Mouse (Mus musculus) megakaryocyte, embryonic 14.5 days (primary cell): ENCODE measurements around the gene Tacc2. TPM values are rescaled to one million over a fixed set of nuclear protein-coding genes. Genes with fewer than 3 reads are reported as not detected.
A peak's percentile ranks its signal among the peaks of the same experiment; 100 is the strongest.
"Not testable (repeated sequence)": the region's sequence is repeated elsewhere in the genome, so short reads cannot be mapped to it uniquely, and the experiment has no call there.

Experiments used
- H3K27me3 ChIP-seq: replicated peaks from 2 replicates; pipeline ENCODE3; 2012; ENCODE audit warnings: inconsistent platforms
- H3K36me3 ChIP-seq: replicated peaks from 2 replicates; pipeline ENCODE3; 2012; ENCODE audit warnings: low read length, inconsistent platforms, mixed read lengths
- H3K4me1 ChIP-seq: 2 replicates; pipeline ENCODE4 v1.6.1; 2012; ENCODE audit warnings: inconsistent platforms
- H3K4me3 ChIP-seq: replicated peaks from 2 replicates; pipeline ENCODE3; 2012; ENCODE audit warnings: moderate library complexity, mild to moderate bottlenecking, inconsistent platforms
- H3K9me3 ChIP-seq: 2 replicates; pipeline ENCODE4 v1.6.1; 2012; ENCODE audit warnings: inconsistent platforms
- FLI1 ChIP-seq: IDR thresholded peaks from 2 replicates; pipeline ENCODE4 v1.6.1; 2012; ENCODE audit warnings: low read length, inconsistent platforms, mixed read lengths
- GATA1 ChIP-seq: IDR thresholded peaks from 3 replicates; pipeline ENCODE4 v1.6.1; 2012; ENCODE audit warnings: mixed read lengths, low read length, inconsistent platforms, borderline replicate concordance
- polyA plus RNA-seq: library from polyadenylated mRNA; stranded (reverse); fragments of >175 nt; gene quantifications from 2 replicates; pipeline ENCODE4 v1.2.3, GENCODE M21; 2012; ENCODE audit warnings: low replicate concordance; ENCODE audit not compliant: insufficient read depth

The Tacc2 gene
- 3.2 and 7.6 TPM in 2 replicates for polyA plus RNA-seq

GRCm38 (mm10) chr7:130577388-130578003, at the start of gene Tacc2:
Gene Tacc2, plus strand, starts transcription at chr7:130577438.
- Histone ChIP-seq H3K9me3 (peaks cover 7% of the 10 kb centered on the region), H3K27me3 (peaks cover 27% of the 10 kb centered on the region), H3K36me3 (no peaks in the 10 kb centered on the region), H3K4me3 (peak within 1 kb of the TSS; percentile 71), H3K4me1 (peaks cover 12% of the 10 kb centered on the region)
- TF ChIP-seq FLI1 (no peak), GATA1 (no peak)

- H3K4me1 ChIP-seq, H3K9me3 ChIP-seq, H3K27me3 ChIP-seq, H3K4me3 ChIP-seq: not testable (repeated sequence)
- H3K36me3 ChIP-seq, result peaks cover 56% of the 10 kb centered on the region
These were observed 46.1 kb upstream of the Tacc2 start for GRCm38 (mm10) chr7:130531138-130531537.

- Histone ChIP-seq H3K27me3 (no peaks in the 10 kb centered on the region), H3K4me3 (no peak overlapping the region), H3K36me3 (peaks cover 76% of the 10 kb centered on the region), H3K4me1 (peaks cover 8% of the 10 kb centered on the region; the same call in 1 of the 2 replicates), H3K9me3 (no peaks in the 10 kb centered on the region)
- TF ChIP-seq GATA1 (no peak), FLI1 (no peak)
These were observed 43.6 kb upstream of the Tacc2 start for GRCm38 (mm10) chr7:130533316-130534260.

- Histone ChIP-seq H3K27me3 (no peaks in the 10 kb centered on the region), H3K4me3 (no peak overlapping the region), H3K36me3 (peaks cover 88% of the 10 kb centered on the region), H3K4me1 (peaks cover 8% of the 10 kb centered on the region; the same call in 1 of the 2 replicates), H3K9me3 (no peaks in the 10 kb centered on the region)
- no peak for TF ChIP-seq FLI1
- no peak for TF ChIP-seq GATA1
These were observed 42.1 kb upstream of the Tacc2 start for GRCm38 (mm10) chr7:130535174-130535573.

- Histone ChIP-seq H3K9me3 (no peaks in the 10 kb centered on the region), H3K27me3 (no peaks in the 10 kb centered on the region), H3K4me3 (no peak overlapping the region), H3K36me3 (peaks cover 93% of the 10 kb centered on the region), H3K4me1 (peaks cover 8% of the 10 kb centered on the region; the same call in 1 of the 2 replicates)
- TF ChIP-seq FLI1, result no peak
- no peak for TF ChIP-seq GATA1
These were observed 40.2 kb upstream of the Tacc2 start for GRCm38 (mm10) chr7:130537068-130537467.

- peaks cover 18% of the 10 kb centered on the region for H3K4me1 ChIP-seq
- peaks cover 97% of the 10 kb centered on the region for H3K36me3 ChIP-seq
- TF ChIP-seq FLI1, result no peak
- TF ChIP-seq GATA1, result no peak
- H3K4me3 ChIP-seq, result no peak overlapping the region
- no peaks in the 10 kb centered on the region for H3K9me3 ChIP-seq
- H3K27me3 ChIP-seq, result no peaks in the 10 kb centered on the region
These were observed 37.1 kb upstream of the Tacc2 start for GRCm38 (mm10) chr7:130540176-130540575.

GRCm38 (mm10) chr7:130543181-130543580, 34.1 kb upstream of the Tacc2 start:
- Histone ChIP-seq H3K9me3 (no peaks in the 10 kb centered on the region), H3K36me3 (peaks cover 68% of the 10 kb centered on the region), H3K27me3 (no peaks in the 10 kb centered on the region), H3K4me1 (peaks cover 34% of the 10 kb centered on the region), H3K4me3 (no peak overlapping the region)
- no peak for TF ChIP-seq FLI1
- no peak for TF ChIP-seq GATA1

- H3K4me3 ChIP-seq, result peak overlapping the region; percentile 100
- peaks cover 7% of the 10 kb centered on the region for H3K9me3 ChIP-seq
- peaks cover 45% of the 10 kb centered on the region for H3K36me3 ChIP-seq
- H3K27me3 ChIP-seq, result peaks cover 2% of the 10 kb centered on the region
- TF ChIP-seq GATA1 (no peak), FLI1 (no peak)
- H3K4me1 ChIP-seq, result peaks cover 37% of the 10 kb centered on the region
These were observed 31.8 kb upstream of the Tacc2 start for GRCm38 (mm10) chr7:130545401-130545800.

- TF ChIP-seq GATA1, result no peak
- no peak for TF ChIP-seq FLI1
These were observed 31.3 kb upstream of the Tacc2 start for GRCm38 (mm10) chr7:130545893-130546292.

GRCm38 (mm10) chr7:130546421-130546790, 30.8 kb upstream of the Tacc2 start:
- Histone ChIP-seq H3K36me3 (peaks cover 37% of the 10 kb centered on the region), H3K4me3 (peak overlapping the region; percentile 100), H3K9me3 (peaks cover 8% of the 10 kb centered on the region), H3K4me1 (peaks cover 37% of the 10 kb centered on the region), H3K27me3 (peaks cover 5% of the 10 kb centered on the region)
- TF ChIP-seq GATA1 (no peak), FLI1 (no peak)

More at GRCm38 (mm10) chr7:130545893-130546292, 31.3 kb upstream of the Tacc2 start:
- H3K4me1 ChIP-seq, result peaks cover 37% of the 10 kb centered on the region
- H3K36me3 ChIP-seq, result peaks cover 42% of the 10 kb centered on the region
- peaks cover 8% of the 10 kb centered on the region for H3K9me3 ChIP-seq
- peak overlapping the region; percentile 100 for H3K4me3 ChIP-seq
- H3K27me3 ChIP-seq, result peaks cover 4% of the 10 kb centered on the region
